Mouse (Mus musculus): ENCODE results near the gene Grik5.
"Not testable (repeated sequence)": the region's sequence is repeated elsewhere in the genome, so short reads cannot be mapped to it uniquely, and the experiment has no call there.

The Grik5 gene

DNA sequence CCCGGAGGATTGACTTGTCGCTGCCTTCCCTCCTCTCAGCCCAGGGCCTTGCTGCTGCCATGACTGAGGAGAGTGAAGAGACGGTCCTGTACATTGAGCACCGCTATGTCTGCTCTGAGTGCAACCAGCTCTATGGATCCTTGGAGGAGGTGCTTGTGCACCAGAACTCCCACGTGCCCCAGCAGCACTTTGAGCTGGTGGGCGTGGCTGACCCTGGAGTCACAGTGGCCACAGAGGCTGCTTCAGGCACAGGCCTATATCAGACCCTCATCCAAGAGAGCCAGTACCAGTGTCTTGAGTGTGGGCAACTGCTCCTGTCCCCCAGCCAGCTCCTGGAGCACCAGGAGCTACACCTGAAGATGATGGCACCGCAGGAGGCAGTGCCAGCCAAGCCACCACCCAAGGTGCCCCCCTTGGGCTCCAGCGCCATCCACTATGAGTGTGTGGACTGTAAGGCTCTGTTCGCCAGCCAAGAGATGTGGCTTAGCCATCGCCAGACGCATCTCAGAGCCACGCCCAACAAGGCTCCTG lies 7.4 kb upstream of the Grik5 start:
- DNase-seq = no peak

DNA sequence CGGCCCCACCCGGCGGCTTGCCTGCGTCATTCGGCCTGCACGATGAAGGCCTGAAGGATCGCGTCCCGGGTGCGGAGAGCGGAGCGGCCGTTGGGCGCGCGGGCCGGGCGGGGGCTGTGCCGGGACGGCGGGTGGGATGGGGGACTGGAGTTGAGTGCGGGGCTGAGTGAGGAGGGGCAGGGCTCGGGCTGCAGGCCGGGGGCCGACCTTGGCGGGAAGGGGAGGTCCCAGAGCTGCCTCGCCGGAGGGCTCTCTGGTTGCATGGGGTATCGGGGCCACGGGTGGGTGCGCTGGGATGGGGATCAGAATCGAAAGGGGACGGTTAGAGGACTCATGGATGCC lies 5.2 kb upstream of the Grik5 start:
- no peak for DNase-seq

DNA sequence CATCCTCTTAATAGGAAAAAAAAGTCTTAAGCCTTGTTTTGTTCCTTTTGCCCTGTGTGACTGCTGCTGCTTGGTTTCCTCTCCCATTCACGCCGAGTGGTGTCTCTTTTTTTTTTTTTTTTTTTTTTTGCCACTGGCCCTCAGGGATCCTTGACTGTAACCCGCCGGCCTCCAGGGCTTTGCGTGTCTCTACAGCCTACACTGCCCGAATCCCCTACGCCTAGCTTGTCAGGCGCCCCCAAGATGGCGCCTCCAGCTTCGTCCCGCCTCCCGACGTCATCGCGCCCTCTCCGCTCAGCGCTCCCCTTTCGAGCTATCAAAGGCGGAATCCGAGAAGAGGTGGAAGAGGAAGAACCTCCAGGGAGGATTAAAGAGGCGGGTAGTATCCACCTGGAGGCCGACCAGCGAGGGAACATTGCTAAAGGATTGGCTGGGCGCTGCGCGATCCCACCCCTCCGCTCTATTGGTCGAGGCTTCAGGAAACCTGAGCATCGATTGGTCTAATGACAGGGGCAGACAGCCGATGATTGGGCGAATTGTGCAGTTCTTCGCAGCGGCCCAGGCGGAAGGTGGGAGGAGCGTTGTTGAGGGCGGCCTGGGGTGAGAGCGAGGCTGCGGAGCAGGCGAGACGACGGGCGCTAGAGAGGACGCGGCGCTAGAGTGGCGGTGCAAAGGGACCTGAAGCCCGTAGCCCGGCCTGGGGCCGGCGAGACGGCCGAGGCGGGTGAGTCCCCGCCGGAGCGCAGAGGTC lies 4.7 kb upstream of the Grik5 start:
- DNase-seq = peak; percentile 94 to 95

DNA sequence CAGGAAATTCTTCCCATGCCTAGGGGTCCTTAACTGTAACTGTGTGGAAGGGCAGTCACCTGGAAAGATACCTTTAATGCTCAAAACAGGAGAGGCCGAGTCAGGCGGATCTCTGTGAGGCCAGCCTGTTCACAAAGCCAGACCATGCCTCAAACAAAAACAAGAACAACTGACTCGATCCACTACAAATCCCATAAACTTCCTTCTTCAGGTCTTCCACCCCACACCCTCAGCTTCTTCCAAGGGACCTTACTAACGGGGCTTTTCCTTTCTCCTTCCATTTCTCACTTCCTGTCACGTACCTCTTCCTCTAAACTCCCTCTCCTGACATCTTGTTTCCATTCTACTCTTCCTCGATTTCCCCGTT lies 4.1 kb upstream of the Grik5 start:
- no peak for DNase-seq

DNA sequence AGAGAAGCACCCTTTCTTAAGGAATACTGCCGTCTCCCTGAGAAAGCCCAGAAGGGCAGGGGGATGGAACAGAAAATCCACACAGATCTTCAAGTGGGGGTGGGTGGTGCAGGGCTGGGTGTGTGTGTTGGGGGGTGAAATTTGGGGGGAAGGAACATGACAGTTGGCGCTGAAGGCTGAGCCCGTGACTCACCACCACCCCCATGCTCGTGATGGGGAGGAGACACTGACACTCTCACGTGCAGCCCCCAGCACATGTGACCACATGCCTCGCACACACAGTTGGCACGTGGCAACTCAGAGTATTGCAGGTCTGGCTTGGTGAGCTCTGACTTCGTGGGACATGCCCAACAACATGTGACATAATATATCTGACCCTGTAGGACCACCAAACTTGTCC lies 1.8 kb upstream of the Grik5 start:
- no peak for DNase-seq

DNA sequence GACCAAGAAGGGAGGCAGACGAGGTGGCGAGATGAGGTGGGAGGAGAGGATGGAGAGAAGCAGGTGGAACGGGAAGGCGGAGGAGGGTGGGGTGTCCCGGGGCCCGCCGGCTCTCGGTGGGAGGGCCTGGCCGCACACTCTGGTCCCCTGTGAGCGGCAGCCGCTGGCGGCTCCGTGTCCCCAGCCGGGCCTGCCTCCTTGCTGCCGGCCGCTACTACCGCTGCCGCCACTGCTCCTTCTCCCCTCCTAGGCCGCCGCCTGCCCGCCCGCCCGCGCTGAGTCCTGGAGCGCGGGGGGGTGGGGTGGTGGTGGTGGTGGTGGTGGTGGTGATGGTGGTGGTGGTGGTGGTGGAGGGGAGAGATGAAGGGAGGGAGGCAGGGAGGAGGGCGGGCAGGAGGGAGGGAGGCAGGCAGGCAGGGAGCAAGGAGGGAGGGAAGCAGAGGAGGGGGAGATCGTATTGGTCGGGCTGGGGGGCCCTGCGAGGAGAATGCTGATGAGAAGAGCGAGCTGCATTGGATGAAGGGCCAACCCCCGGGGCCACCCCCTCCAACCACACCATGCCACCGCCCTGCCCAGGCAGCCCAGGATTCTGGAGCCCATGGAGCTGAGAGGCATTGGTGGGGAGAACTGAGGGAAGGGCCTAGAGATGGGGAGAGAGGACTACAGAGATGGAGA lies 707 bp upstream of the Grik5 start:
- no peak for DNase-seq

DNA sequence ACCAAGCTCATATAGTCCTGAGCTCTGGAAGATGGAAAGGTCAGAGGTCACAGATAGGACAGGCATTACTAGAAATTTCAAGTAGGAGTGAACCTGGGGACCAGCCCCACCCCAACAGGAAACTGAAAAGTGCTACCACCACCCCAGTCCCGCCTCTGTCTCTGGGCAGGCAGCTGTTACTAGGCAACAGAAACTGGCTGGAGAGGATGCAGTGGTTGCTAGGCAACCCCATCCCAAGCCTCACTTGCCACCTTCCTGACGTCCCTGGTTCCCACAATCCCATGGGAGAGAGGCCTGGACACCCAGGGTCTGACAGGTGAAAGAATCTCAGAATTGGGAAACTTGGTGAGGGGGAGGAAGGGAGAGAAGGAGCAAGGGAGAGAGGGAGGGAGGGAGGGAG lies 3.4 kb downstream of the Grik5 start:
- DNase-seq = no peak

DNA sequence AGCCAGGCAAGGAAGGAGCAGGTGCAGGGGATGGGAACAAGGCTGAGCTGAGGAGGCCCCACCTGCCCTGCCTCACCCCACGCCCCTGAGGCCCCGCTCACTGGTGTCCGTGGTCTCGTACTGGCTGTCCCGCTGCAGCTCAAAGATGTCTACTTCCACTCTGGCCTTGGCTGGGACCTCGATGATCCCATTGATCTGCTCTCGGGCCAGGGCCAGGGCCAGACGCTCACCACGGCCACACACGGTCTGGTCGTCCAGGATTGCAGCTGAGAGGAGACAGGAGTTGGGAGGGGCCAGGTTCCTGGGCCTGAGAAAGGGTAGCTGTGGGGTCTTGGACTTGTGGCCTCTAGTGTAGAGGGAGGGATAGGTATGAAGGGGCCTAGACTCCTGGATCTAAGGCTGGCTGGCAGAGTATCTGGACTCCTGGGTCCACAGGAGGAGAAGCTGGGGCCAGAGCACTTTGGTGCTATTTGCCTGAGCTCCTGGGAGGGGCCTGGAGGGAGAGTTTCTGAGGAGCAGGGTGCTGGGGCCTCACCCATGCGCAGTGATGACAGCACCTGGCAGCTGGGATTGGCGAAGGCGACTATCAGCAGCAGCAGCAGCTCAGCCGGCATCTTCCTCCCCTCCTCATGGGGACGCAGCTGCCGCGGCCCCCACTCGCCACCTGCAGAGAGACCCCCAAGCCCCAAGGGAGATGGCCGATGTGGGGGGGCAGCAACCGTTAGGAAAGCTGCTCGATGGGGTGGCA lies 4.1 kb downstream of the Grik5 start:
- no peak for DNase-seq

DNA sequence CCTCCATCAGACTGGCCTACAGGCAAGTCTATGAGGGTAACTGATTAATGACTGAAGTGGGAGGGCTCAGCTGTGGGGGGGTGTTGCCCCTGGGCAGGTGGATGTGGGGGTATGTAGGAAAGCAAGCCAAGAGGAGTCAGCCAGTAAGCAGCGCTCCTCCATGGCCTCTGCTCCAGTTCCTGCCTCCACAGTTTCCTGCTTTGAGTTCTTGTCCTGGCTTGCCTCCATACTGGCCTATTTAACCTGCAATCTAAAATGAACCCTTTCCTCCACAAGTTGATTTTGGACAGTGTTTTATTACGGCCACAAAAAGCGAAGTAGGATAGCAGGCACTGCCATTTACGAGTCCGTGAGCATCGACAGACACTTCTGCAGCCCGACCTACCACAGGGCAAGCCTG lies 4.8 kb downstream of the Grik5 start:
- DNase-seq = no peak

DNA sequence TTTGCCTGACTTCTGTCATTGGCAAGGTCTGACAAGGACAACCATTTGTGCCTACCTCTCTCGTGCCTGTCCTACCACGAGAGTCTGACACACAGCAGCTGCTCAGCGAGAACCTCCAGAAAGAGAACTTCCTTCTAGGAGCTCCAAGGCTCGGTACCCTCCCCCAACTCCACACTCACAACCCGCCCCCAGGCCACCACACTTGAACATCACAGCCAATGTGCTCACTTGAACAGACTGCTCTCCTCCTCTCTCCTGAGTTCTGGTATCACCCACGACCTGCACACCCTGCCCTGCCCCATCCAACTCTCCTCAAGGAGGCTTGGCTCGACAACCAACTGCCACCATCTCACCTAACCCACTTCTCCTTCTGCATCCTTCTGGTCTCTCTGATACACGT lies 8.2 kb downstream of the Grik5 start:
- no peak for DNase-seq

DNA sequence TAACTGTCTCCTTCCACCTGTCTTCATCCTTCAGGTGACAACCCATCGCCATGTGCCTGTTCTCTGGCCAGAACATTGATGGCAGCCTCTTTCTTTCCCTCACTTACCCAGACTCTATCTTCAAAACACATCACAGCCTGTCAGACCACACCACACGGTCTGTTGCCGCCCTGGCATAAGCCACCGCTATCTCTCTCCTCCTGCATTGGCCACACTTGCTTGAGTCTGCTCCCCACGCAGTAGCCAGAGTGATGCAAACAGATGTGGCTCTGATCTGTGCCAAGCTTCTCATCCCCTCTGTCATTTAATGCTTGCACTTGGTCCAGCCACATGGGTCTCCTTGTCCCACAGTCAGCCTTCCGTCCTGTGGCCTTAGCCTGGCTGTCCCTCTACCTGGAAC lies 8.8 kb downstream of the Grik5 start:
- DNase-seq = no peak

DNA sequence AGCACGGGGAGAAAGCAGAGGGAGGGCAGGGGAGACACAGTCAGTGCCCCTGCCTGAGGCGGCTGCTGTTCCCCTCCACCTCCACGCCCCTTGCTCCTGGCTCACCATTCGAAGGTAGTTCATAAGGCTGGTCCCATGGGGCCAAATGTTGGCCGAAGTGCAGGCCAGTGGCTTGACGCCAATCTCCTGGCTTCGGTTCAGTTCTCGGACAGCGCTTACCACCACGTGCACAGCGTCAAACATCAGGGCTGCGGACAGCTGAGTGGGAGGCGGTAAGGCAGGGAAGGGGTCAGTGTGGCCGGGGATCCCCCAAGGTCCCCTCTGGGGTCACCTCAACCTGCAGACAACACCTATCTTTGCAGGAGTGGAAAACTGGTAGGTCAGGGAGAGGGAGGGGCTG lies 13.3 kb downstream of the Grik5 start:
- DNase-seq = no peak

DNA sequence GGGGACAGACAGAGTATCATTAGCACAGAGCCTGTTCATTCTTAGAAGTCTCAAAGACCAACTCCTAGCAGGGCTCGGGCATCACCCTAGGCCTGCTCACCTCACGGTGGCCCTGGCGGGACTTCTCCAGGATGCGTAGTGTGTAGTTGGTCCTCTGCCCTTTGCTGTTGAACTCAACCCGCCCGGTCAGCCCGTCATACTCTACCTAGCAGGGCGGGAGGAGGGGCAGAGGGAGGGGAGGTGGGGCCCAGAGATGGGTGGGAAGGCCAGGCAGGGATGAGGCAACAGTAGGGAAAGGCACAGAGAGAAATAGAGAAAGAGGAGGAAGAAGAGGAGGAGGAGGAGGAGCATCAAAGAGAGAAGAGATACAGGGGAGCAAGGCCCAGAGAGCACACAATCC lies 13.8 kb downstream of the Grik5 start:
- DNase-seq = no peak

DNA sequence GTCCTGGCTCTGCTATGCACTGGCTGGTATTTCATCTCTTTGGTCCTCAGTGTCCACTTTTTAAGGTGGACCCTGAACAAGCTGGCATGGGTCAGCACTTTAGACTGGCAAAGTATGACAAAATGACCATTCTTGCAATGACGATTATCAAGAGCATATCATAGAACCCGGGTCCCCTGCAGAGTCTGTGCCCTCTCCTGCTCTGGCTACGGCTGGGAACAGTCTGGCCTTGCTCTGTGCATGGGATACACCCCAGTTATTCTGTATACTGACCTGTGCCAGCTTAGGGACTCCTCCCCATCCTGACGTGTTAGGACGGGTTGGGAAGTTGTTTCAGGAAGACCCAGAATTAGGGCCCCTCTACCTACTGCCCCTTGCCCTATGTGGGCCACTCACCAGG lies 14.3 kb downstream of the Grik5 start:
- DNase-seq = no peak

DNA sequence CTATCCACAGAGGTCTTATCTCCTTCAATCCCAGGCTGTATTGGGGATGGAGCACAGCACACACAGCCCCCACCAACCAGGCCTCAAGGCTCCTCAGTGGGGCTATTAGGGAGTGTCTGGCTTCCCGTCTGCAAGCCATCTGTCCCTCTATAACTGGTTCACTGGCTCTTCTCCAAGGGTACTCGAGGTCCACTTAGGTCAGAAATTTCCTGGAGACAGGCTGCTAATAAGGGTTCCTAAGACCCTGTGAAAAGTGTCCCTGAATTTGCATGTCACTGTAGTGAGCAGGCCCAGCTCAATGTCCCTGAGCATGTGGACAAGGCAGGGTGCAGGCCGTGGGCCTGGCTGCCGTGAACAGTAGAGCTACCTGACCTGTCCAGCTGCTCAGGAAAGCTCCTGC lies 15.2 kb downstream of the Grik5 start:
- no peak for DNase-seq

DNA sequence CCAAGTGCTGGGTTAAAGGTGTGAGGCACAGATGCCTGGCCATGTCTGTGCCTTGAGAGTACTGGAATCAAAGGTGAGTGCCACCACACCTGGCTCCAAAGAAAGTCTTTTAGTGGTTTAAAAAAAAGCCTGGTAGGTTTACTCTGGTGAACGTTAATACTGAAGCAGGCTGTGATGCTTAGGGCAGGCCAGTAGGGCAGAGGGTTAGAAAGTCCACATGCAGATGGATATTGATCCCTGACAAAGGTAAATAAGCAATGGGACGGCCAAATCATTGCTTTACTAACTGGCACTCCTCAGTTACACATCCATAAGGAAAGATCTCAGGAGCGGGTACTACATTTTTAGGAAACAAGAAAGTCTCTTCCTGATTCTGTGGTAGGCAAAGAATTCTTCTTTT lies 19.6 kb downstream of the Grik5 start:
- DNase-seq = no peak

DNA sequence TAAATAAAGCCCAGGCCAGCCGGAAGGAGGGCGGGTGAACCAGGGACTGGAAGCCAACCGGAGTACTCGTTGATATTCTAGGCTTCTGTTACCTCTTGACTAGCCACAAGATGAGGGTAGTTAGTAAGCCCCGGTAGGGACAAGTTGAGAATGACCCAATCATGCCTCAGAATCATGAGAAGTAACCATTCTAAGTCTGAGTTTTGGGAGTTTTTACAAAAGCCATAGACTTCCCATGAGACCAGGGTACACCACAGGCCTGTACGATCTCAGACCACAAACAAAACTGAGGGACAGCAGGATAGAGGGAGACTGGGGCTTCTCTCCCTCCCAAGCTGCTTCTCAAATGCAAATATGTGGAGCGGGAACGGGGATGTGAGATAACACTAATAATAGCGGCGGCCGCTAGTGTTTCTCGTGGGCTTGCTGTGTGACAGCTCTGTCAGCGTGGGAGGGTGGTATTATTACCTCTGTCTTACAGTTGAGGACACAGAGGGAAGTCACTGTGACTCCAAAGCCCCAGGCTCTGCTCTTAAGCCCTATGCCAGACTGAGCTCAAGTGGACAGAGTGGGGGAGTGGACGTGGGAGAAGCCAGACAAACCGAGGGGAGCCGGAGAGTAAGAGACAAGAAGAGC lies 22.7 kb downstream of the Grik5 start:
- DNase-seq = no peak

DNA sequence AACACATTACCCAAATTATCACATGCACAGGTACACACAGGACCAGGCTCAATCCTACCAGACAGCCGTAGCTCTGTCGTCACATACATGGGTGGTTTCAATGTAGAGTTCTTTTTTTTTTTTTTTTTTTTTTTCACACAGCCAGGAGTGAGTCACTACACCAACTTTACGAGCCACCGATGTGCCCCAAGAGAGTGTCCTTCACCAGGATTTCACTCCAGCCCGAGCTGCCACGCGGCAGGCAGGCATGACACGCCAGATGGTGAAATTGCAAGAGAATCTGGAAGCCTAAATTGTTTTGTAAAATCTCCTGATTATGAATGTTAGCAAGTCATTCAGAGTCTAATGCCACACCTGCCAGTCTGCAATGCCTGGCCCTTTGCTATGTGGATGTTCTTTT lies 24.8 kb downstream of the Grik5 start:
- DNase-seq = no peak

DNA sequence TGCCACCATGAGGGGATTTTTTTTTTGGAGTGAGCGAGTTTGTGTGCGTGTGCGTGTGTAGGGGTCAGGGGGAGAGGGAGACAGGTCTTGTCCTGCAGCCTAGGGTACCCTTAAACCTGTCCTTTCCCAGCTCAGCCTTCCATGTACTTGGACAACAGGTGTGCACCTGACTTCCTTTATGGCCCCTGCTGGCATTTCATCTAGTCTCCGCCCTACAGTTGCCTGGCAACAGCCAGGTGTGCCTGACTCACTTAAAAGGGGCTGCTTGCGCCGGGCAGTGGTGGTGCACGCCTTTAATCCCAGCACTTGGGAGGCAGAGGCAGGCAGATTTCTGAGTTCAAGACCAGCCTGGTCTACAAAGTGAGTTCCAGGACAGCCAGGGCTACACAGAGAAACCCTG lies 27.5 kb downstream of the Grik5 start:
- not testable (repeated sequence) for DNase-seq

DNA sequence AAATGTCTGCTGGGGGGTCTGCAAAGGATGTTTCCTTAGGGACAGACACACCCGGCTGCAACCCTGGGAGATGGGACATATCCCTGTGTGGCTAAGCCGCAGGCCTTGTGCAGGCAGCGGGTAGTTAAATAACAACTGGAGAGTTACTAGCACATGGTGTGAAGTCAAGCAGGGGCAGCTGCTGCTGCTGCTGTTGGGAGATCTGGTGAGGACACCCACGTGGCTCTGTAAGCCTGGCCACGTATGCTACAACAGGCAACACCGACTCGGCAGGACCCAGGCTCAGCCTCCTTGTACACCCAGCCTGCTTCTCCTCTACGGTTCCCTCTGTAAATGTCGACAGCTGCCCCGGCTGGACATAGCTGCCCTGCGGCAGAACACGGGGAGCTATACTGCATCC lies 30.2 kb downstream of the Grik5 start:
- DNase-seq = no peak

DNA sequence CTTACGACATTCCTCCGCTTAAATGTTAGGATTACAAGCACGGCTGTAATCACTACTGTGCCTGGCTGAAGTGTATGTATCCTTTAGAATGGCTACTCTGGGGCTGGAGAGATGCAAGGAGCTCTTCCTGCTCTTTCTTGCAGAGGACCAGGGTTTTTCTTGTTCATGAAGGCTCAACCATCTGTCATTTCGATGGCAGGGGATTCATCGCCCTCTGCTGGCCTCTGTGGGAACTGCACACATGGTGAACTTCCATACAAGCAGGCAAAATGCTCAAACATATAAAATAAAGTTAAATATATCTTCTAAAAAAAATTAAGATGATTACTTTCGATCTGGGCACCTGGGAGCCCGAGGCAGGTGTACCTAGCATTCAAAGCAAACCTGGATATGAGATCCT lies 36.2 kb downstream of the Grik5 start:
- peak; percentile 83 to 84 for DNase-seq

DNA sequence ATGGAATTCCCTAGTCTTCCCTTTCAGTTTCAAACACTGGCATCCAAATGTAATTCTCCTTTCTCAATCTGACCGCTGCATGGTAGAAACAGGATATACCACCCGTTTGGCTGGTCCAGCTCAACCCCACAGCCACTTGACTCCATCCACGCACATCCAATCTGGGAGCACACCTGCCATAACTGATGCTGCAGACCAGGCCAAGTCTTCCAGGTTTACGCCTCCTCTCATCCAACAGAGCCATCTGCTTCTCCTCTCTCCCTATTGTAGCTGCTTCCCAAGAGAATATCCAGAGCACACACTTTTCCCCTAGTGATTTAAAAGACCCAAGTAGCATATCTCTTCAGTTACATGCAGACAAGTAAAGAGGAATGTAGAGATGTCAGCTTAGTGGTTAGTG lies 37.4 kb downstream of the Grik5 start:
- DNase-seq = no peak

DNA sequence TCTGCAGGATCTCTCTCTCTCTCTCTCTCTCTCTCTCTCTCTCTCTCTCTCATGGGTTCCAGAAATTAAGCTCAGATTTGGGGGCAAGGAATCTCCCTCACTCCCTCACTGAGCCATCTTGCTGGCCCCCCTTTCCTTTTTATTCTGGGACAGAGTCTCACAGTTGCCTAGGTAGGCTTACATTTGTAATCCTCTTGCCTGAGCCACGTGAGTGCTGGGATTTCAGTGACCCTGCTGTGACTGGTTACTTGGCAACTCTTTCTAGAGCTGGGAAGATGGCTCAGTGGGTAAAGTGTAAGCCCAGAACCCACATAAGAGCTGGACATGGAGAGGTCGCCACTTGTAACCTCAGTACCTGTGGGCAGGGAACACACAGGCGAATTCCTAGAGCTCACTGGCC lies 40.6 kb downstream of the Grik5 start:
- no peak for DNase-seq

Measured in B cell, adult 2 months (primary cell).